Mouse (Mus musculus): Measurements from ENCODE around the gene Porcn. TPM values are rescaled to one million over a fixed set of nuclear protein-coding genes. Genes with fewer than 3 reads are reported as not detected.

Gene Porcn
- total RNA-seq, 2 experiments from 2014 or later, result 6.8 to 7.9 TPM

Other genes with a start within 250 kb of the Porcn start
- gene Gata1, start 228.5 kb downstream of the Porcn start, total RNA-seq (2021), result under 1 TPM in 1 of 2 experiments, not detected in 1; 0.26 TPM
- not detected for gene Glod5, start 188.0 kb downstream of the Porcn start, total RNA-seq (2021)
- gene Suv39h1, start 131.8 kb downstream of the Porcn start, total RNA-seq (2021), result 10 to 100 TPM; 11.0 to 15.1 TPM
- 1 to 10 TPM; 1.7 to 2.3 TPM for gene Was, start 116.0 kb downstream of the Porcn start, total RNA-seq (2021)
- gene Wdr13, start 73.6 kb downstream of the Porcn start, total RNA-seq (2021), result 10 to 100 TPM; 63.2 to 64.0 TPM
- gene Rbm3, start 60.6 kb downstream of the Porcn start, total RNA-seq (2021), result 100 to 1,000 TPM in 1 of 2 experiments, 10 to 100 TPM in 1; 97.4 to 129 TPM
- gene Tbc1d25, start 30.3 kb downstream of the Porcn start, total RNA-seq (2021), result 1 to 10 TPM; 7.7 to 8.0 TPM
- gene Ebp, start 13.0 kb downstream of the Porcn start, total RNA-seq (2021), result 10 to 100 TPM; 57.2 to 94.7 TPM
- 10 to 100 TPM; 20.6 to 28.8 TPM for gene Ftsj1, start 45.9 kb upstream of the Porcn start, total RNA-seq (2021)
- gene Slc38a5, start 64.6 kb upstream of the Porcn start, total RNA-seq (2021), result not detected
- gene Ssxb10, start 120.9 kb upstream of the Porcn start, total RNA-seq (2021), result not detected
- not detected for gene Ssxb9, start 160.5 kb upstream of the Porcn start, total RNA-seq (2021)
- gene Ssxb1, start 206.8 kb upstream of the Porcn start, total RNA-seq (2021), result not detected

Measured in adrenal gland, postnatal 36 days (tissue).